Mouse (Mus musculus) hindbrain, embryonic 14.5 days (tissue): ENCODE data around the gene Olfr606. TPM values are rescaled to one million over a fixed set of nuclear protein-coding genes. Genes with fewer than 3 reads are reported as not detected.
"Not testable (repeated sequence)": the region's sequence is repeated elsewhere in the genome, so short reads cannot be mapped to it uniquely, and the experiment has no call there.

Experiments
- ATAC-seq: fragments of 200-750 bp; cut with Nextera tagmentation; 2 replicates; pipeline ENCODE4 v1.8.0; 2017; ENCODE audit warnings: moderate number of reproducible peaks, mild to moderate bottlenecking, moderate TSS enrichment, moderate library complexity; ENCODE audit not compliant: low FRiP score
- DNase-seq: peaks from one replicate; pipeline ENCODE4 v3.0.0-alpha.2; 2015; ENCODE audit warnings: low spot score
- H3K27ac ChIP-seq: fragments of 300-500 bp; sonication (generic); 2 replicates; pipeline ENCODE4 v1.5.1; 2014; ENCODE audit warnings: mild to moderate bottlenecking, moderate library complexity
- H3K27me3 ChIP-seq: fragments of 300-500 bp; sonication (generic); 2 replicates; pipeline ENCODE4 v1.6.1; 2014; ENCODE audit warnings: mild to moderate bottlenecking, low read length, mixed read lengths; ENCODE audit not compliant: control insufficient read depth, insufficient read depth
- H3K36me3 ChIP-seq: fragments of 300-500 bp; sonication (generic); replicated peaks from 2 replicates; pipeline ENCODE4 v1.6.1; 2014; ENCODE audit not compliant: control insufficient read depth, insufficient read depth
- H3K4me1 ChIP-seq: fragments of 300-500 bp; sonication (generic); replicated peaks from 2 replicates; pipeline ENCODE4 v1.6.1; 2014; ENCODE audit warnings: antibody characterized with exemption, low read length, mixed read lengths; ENCODE audit not compliant: control insufficient read depth, insufficient read depth
- H3K4me2 ChIP-seq: fragments of 300-500 bp; sonication (generic); replicated peaks from 2 replicates; pipeline ENCODE4 v1.6.1; 2014; ENCODE audit warnings: mild to moderate bottlenecking, moderate library complexity
- H3K4me3 ChIP-seq: fragments of 300-500 bp; sonication (generic); replicated peaks from 2 replicates; pipeline ENCODE4 v1.5.1; 2014; ENCODE audit warnings: mild to moderate bottlenecking, low read length
- H3K9ac ChIP-seq: fragments of 300-500 bp; sonication (generic); 2 replicates; pipeline ENCODE4 v1.6.1; 2014
- H3K9me3 ChIP-seq: fragments of 300-500 bp; sonication (generic); 2 replicates; pipeline ENCODE4 v1.6.1; 2016; ENCODE audit warnings: low read length; ENCODE audit not compliant: control insufficient read depth
- WGBS: fragments of 180-500 bp; shearing (Covaris S2); extraction: QIAGEN DNeasy Blood & Tissue Kit; methylation state at CpG from one replicate; pipeline ENCODE4 v1.1.7; 2014; 5-methylcytosine and 5-hydroxymethylcytosine counted together
- polyA plus RNA-seq: library from polyadenylated mRNA; unstranded; fragments of >200 nt; fragmentation: Nextera tagmentation; extraction: Ambion mirVana; gene quantifications from 2 replicates; pipeline ENCODE4 v1.2.1, GENCODE M21; 2014

Olfr606 gene
- not detected in 2 replicates for polyA plus RNA-seq

- H3K4me1 ChIP-seq: no peaks in the 10 kb centered on the region
- no peaks in the 10 kb centered on the region for H3K9me3 ChIP-seq
- H3K4me2 ChIP-seq: no peak within 1 kb of the TSS
- H3K36me3 ChIP-seq: no peaks in the 10 kb centered on the region
- no peak for ATAC-seq
- H3K27ac ChIP-seq: no peak within 1 kb of the TSS
- 93% methylated on average over 2 of the region's 2 CpGs for WGBS
- H3K4me3 ChIP-seq: no peak within 1 kb of the TSS
- H3K9ac ChIP-seq: no peak within 1 kb of the TSS
- no peak for DNase-seq
- no peaks in the 10 kb centered on the region for H3K27me3 ChIP-seq
Measured at GRCm38 (mm10) chr7:103448746-103449145, at the start of gene Olfr606. Olfr606 (plus strand) TSS chr7:103449046.

GRCm38 (mm10) chr7:103406521-103407055, 42.3 kb upstream of the Olfr606 start:
- H3K4me1 ChIP-seq, H3K4me3 ChIP-seq, H3K27ac ChIP-seq, H3K9me3 ChIP-seq, H3K36me3 ChIP-seq, H3K27me3 ChIP-seq, H3K9ac ChIP-seq, H3K4me2 ChIP-seq, ATAC-seq, DNase-seq: not testable (repeated sequence)
- WGBS: 72% methylated on average over 3 of the region's 3 CpGs

- not testable (repeated sequence) for H3K27ac ChIP-seq, H3K36me3 ChIP-seq, H3K9ac ChIP-seq, H3K27me3 ChIP-seq, DNase-seq, H3K4me3 ChIP-seq, H3K4me1 ChIP-seq, ATAC-seq, H3K4me2 ChIP-seq, H3K9me3 ChIP-seq
- 78% methylated on average over 1 of the region's 1 CpGs for WGBS
Measured at GRCm38 (mm10) chr7:103414772-103415171, 34.1 kb upstream of the Olfr606 start, which contains the start of gene Usp17lc. Usp17lc (plus strand) TSS chr7:103415072.

- H3K4me3 ChIP-seq: no peak within 1 kb of the TSS
- DNase-seq (no peak), ATAC-seq (no peak)
- H3K9ac ChIP-seq: no peak within 1 kb of the TSS
- no peaks in the 10 kb centered on the region for H3K36me3 ChIP-seq
- H3K4me2 ChIP-seq: no peak within 1 kb of the TSS
- no peaks in the 10 kb centered on the region for H3K4me1 ChIP-seq
- WGBS: 84% methylated on average over 1 of the region's 1 CpGs
- no peak within 1 kb of the TSS for H3K27ac ChIP-seq
- no peaks in the 10 kb centered on the region for H3K27me3 ChIP-seq
- no peaks in the 10 kb centered on the region for H3K9me3 ChIP-seq
Measured at GRCm38 (mm10) chr7:103445339-103445738, 3.5 kb upstream of the Olfr606 start, which contains the start of gene Olfr605. Olfr605 (minus strand) TSS chr7:103445439.

- no peaks in the 10 kb centered on the region for H3K9me3 ChIP-seq
- no peak for ATAC-seq
- H3K4me3 ChIP-seq: no peak overlapping the region
- no peak overlapping the region for H3K27ac ChIP-seq
- no peaks in the 10 kb centered on the region for H3K27me3 ChIP-seq
- H3K4me1 ChIP-seq: no peaks in the 10 kb centered on the region
- H3K9ac ChIP-seq: no peak overlapping the region
- H3K4me2 ChIP-seq: no peak overlapping the region
- 91% methylated on average over 5 of the region's 5 CpGs for WGBS
- DNase-seq: no peak
- H3K36me3 ChIP-seq: no peaks in the 10 kb centered on the region
Measured at GRCm38 (mm10) chr7:103460590-103460989, 11.7 kb downstream of the Olfr606 start.

- ATAC-seq (no peak), DNase-seq (no peak)
- no peak within 1 kb of the TSS for H3K9ac ChIP-seq
- H3K27ac ChIP-seq: no peak within 1 kb of the TSS
- H3K4me1 ChIP-seq: no peaks in the 10 kb centered on the region
- H3K36me3 ChIP-seq: no peaks in the 10 kb centered on the region
- no peak within 1 kb of the TSS for H3K4me3 ChIP-seq
- no peaks in the 10 kb centered on the region for H3K9me3 ChIP-seq
- no peak within 1 kb of the TSS for H3K4me2 ChIP-seq
- H3K27me3 ChIP-seq: no peaks in the 10 kb centered on the region
Measured at GRCm38 (mm10) chr7:103469577-103469976, 20.7 kb downstream of the Olfr606 start, which contains the start of gene Olfr608. Olfr608 (plus strand) TSS chr7:103469877.

GRCm38 (mm10) chr7:103477106-103477505, 28.3 kb downstream of the Olfr606 start:
- not testable (repeated sequence) for DNase-seq, H3K4me2 ChIP-seq, H3K27me3 ChIP-seq, H3K4me1 ChIP-seq, ATAC-seq, H3K9me3 ChIP-seq, H3K27ac ChIP-seq, H3K9ac ChIP-seq, H3K4me3 ChIP-seq, H3K36me3 ChIP-seq
- WGBS: 82% methylated on average over 9 of the region's 9 CpGs

- no peaks in the 10 kb centered on the region for H3K36me3 ChIP-seq
- DNase-seq: no peak
- no peak within 1 kb of the TSS for H3K9ac ChIP-seq
- H3K4me3 ChIP-seq: no peak within 1 kb of the TSS
- ATAC-seq: no peak
- H3K27ac ChIP-seq: no peak within 1 kb of the TSS
- 69% methylated on average over 1 of the region's 1 CpGs for WGBS
- no peaks in the 10 kb centered on the region for H3K27me3 ChIP-seq
- H3K9me3 ChIP-seq: no peaks in the 10 kb centered on the region
- no peak within 1 kb of the TSS for H3K4me2 ChIP-seq
- H3K4me1 ChIP-seq: no peaks in the 10 kb centered on the region
Measured at GRCm38 (mm10) chr7:103497962-103498361, 49.1 kb downstream of the Olfr606 start, which contains the start of gene Olfr609. Olfr609 (minus strand) TSS chr7:103498062.
